Mouse (Mus musculus): Measurements from ENCODE around the gene Nprl2. TPM values are rescaled to one million over a fixed set of nuclear protein-coding genes. Genes with fewer than 3 reads are reported as not detected.

Nprl2 gene
- polyA plus RNA-seq, 1 experiment from 2014 or later = 8.5 TPM

- ATAC-seq (no peak), DNase-seq (no peak)
- Histone ChIP-seq H3K4me3 (ENCODE audit: low read depth, low read length) (peak overlapping the region; percentile 65), H3K27ac (ENCODE audit: low read depth) (no peak overlapping the region), H3K9ac (replicated peaks) (peak overlapping the region; percentile 75; the same call in 1 of the 2 replicates), H3K36me3 (replicated peaks; ENCODE audit: insufficient read depth, low read length) (peaks cover 53% of the 10 kb centered on the region), H3K9me3 (ENCODE audit: low read length) (no peaks in the 10 kb centered on the region), H3K4me2 (ENCODE audit: low read depth, low read length) (peak overlapping the region; percentile 80), H3K27me3 (ENCODE audit: insufficient read depth, low read length) (no peaks in the 10 kb centered on the region), H3K4me1 (ENCODE audit: insufficient read depth) (peaks cover 21% of the 10 kb centered on the region)
- WGBS (ENCODE audit: insufficient replicate concordance) = 92% methylated on average over 6 of the region's 6 CpGs
- TF ChIP-seq EP300 (IDR thresholded peaks at IDR 0.05; ENCODE audit: low read depth) (no peak), CTCF (IDR thresholded peaks at IDR 0.05; ENCODE audit: low read depth) (no peak)
Measured at GRCm38 (mm10) chr9:107590773-107591060, 48.7 kb downstream of the Nprl2 start.

GRCm38 (mm10) chr9:107593101-107593976 lies 51.3 kb downstream of the Nprl2 start:
- no peak overlapping the region for H3K4me2 ChIP-seq (ENCODE audit: low read depth, low read length)
- TF ChIP-seq CTCF (IDR thresholded peaks at IDR 0.05; ENCODE audit: low read depth) = no peak
- TF ChIP-seq EP300 (IDR thresholded peaks at IDR 0.05; ENCODE audit: low read depth) = no peak
- peaks cover 19% of the 10 kb centered on the region for H3K4me1 ChIP-seq (ENCODE audit: insufficient read depth)
- H3K4me3 ChIP-seq (ENCODE audit: low read depth, low read length) = no peak overlapping the region
- no peak overlapping the region for H3K9ac ChIP-seq (replicated peaks)
- H3K36me3 ChIP-seq (replicated peaks; ENCODE audit: insufficient read depth, low read length) = peaks cover 53% of the 10 kb centered on the region
- no peak overlapping the region for H3K27ac ChIP-seq (ENCODE audit: low read depth)
- DNase-seq (no peak), ATAC-seq (no peak)
- WGBS (ENCODE audit: insufficient replicate concordance) = 85% methylated on average over 11 of the region's 11 CpGs
- no peaks in the 10 kb centered on the region for H3K27me3 ChIP-seq (ENCODE audit: insufficient read depth, low read length)
- H3K9me3 ChIP-seq (ENCODE audit: low read length) = no peaks in the 10 kb centered on the region

- Histone ChIP-seq H3K4me2 (ENCODE audit: low read depth, low read length) (no peak overlapping the region), H3K4me3 (ENCODE audit: low read depth, low read length) (no peak overlapping the region), H3K27ac (ENCODE audit: low read depth) (no peak overlapping the region), H3K9me3 (ENCODE audit: low read length) (no peaks in the 10 kb centered on the region), H3K27me3 (ENCODE audit: insufficient read depth, low read length) (no peaks in the 10 kb centered on the region), H3K4me1 (ENCODE audit: insufficient read depth) (peaks cover 15% of the 10 kb centered on the region), H3K9ac (replicated peaks) (no peak overlapping the region), H3K36me3 (replicated peaks; ENCODE audit: insufficient read depth, low read length) (peaks cover 53% of the 10 kb centered on the region)
- 85% methylated on average over 8 of the region's 8 CpGs for WGBS (ENCODE audit: insufficient replicate concordance)
- ATAC-seq (no peak), DNase-seq (no peak)
- TF ChIP-seq EP300 (IDR thresholded peaks at IDR 0.05; ENCODE audit: low read depth) = no peak
- TF ChIP-seq CTCF (IDR thresholded peaks at IDR 0.05; ENCODE audit: low read depth) = no peak
Measured at GRCm38 (mm10) chr9:107594281-107595062, 52.4 kb downstream of the Nprl2 start.

Other genes starting within 250 kb of the Nprl2 start
- 17.1 and 21.9 TPM in 2 replicates for gene Cish, start 246.2 kb upstream of the Nprl2 start, polyA plus RNA-seq (2015; fragmentation: Nextera tagmentation; extraction: Ambion mirVana)
- 2.5 and 3.2 TPM in 2 replicates for gene Hemk1, start 203.9 kb upstream of the Nprl2 start, polyA plus RNA-seq (2015; fragmentation: Nextera tagmentation; extraction: Ambion mirVana)
- 0.14 and 0.22 TPM in 2 replicates for gene 6430571L13Rik, start 201.6 kb upstream of the Nprl2 start, polyA plus RNA-seq (2015; fragmentation: Nextera tagmentation; extraction: Ambion mirVana)
- not detected in 2 replicates for gene Cacna2d2, start 142.6 kb upstream of the Nprl2 start, polyA plus RNA-seq (2015; fragmentation: Nextera tagmentation; extraction: Ambion mirVana)
- gene Tmem115, start 8.3 kb upstream of the Nprl2 start, polyA plus RNA-seq (2015; fragmentation: Nextera tagmentation; extraction: Ambion mirVana) = 15.7 and 17.9 TPM in 2 replicates
- 18.5 and 19.6 TPM in 2 replicates for gene Cyb561d2, start within 50 bp of the Nprl2 start, polyA plus RNA-seq (2015; fragmentation: Nextera tagmentation; extraction: Ambion mirVana)
- 0.59 and 0.73 TPM in 2 replicates for gene Zmynd10, start 5.1 kb downstream of the Nprl2 start, polyA plus RNA-seq (2015; fragmentation: Nextera tagmentation; extraction: Ambion mirVana)
- gene Rassf1, start 9.3 kb downstream of the Nprl2 start, polyA plus RNA-seq (2015; fragmentation: Nextera tagmentation; extraction: Ambion mirVana) = 12.4 and 15.1 TPM in 2 replicates
- gene Tusc2, start 21.0 kb downstream of the Nprl2 start, polyA plus RNA-seq (2015; fragmentation: Nextera tagmentation; extraction: Ambion mirVana) = 34.3 and 35.9 TPM in 2 replicates
- gene Hyal2, start 25.7 kb downstream of the Nprl2 start, polyA plus RNA-seq (2015; fragmentation: Nextera tagmentation; extraction: Ambion mirVana) = 53.9 and 54.5 TPM in 2 replicates
- 2.5 and 3.3 TPM in 2 replicates for gene Hyal1, start 34.7 kb downstream of the Nprl2 start, polyA plus RNA-seq (2015; fragmentation: Nextera tagmentation; extraction: Ambion mirVana)
- gene Naa80, start 36.7 kb downstream of the Nprl2 start, polyA plus RNA-seq (2015; fragmentation: Nextera tagmentation; extraction: Ambion mirVana) = 10.4 and 11.6 TPM in 2 replicates
- 0.65 and 0.86 TPM in 2 replicates for gene Hyal3, start 38.6 kb downstream of the Nprl2 start, polyA plus RNA-seq (2015; fragmentation: Nextera tagmentation; extraction: Ambion mirVana)
- 63.6 and 68.0 TPM in 2 replicates for gene Ifrd2, start 45.4 kb downstream of the Nprl2 start, polyA plus RNA-seq (2015; fragmentation: Nextera tagmentation; extraction: Ambion mirVana)
- 0.41 and 0.56 TPM in 2 replicates for gene Sema3b, start 67.0 kb downstream of the Nprl2 start, polyA plus RNA-seq (2015; fragmentation: Nextera tagmentation; extraction: Ambion mirVana)
- 146 and 159 TPM in 2 replicates for gene Gnai2, start 93.1 kb downstream of the Nprl2 start, polyA plus RNA-seq (2015; fragmentation: Nextera tagmentation; extraction: Ambion mirVana)
- 147 and 174 TPM in 2 replicates for gene Slc38a3, start 127.3 kb downstream of the Nprl2 start, polyA plus RNA-seq (2015; fragmentation: Nextera tagmentation; extraction: Ambion mirVana)
- 5.8 and 6.2 TPM in 2 replicates for gene Gnat1, start 137.5 kb downstream of the Nprl2 start, polyA plus RNA-seq (2015; fragmentation: Nextera tagmentation; extraction: Ambion mirVana)
- gene Sema3f, start 168.2 kb downstream of the Nprl2 start, polyA plus RNA-seq (2015; fragmentation: Nextera tagmentation; extraction: Ambion mirVana) = 0.76 and 1.1 TPM in 2 replicates
- gene Rbm5, start 228.8 kb downstream of the Nprl2 start, polyA plus RNA-seq (2015; fragmentation: Nextera tagmentation; extraction: Ambion mirVana) = 37.8 and 41.7 TPM in 2 replicates